Mouse (Mus musculus) forebrain, embryonic 11.5 days (tissue): Measurements from ENCODE around the gene Ankrd63. TPM values are rescaled to one million over a fixed set of nuclear protein-coding genes. Genes with fewer than 3 reads are reported as not detected.

Experiments used
- ATAC-seq: fragments of 200-750 bp; cut with Nextera tagmentation; replicated peaks from 2 replicates; pipeline ENCODE4 v1.8.0; 2017; ENCODE audit warnings: moderate TSS enrichment; ENCODE audit not compliant: low FRiP score
- DNase-seq: peaks from one replicate; pipeline ENCODE4 v3.0.0-alpha.2; 2017; ENCODE audit warnings: low spot score
- H3K27ac ChIP-seq: fragments of 300-500 bp; sonication (generic); 2 replicates; pipeline ENCODE4 v1.5.1; 2014; ENCODE audit warnings: low read depth, low read length
- H3K27me3 ChIP-seq: fragments of 300-500 bp; sonication (generic); 2 replicates; pipeline ENCODE4 v1.6.1; 2014; ENCODE audit warnings: mild to moderate bottlenecking, low read length, mixed read lengths; ENCODE audit not compliant: control insufficient read depth, insufficient read depth
- H3K36me3 ChIP-seq: fragments of 300-500 bp; sonication (generic); 2 replicates; pipeline ENCODE4 v1.6.1; 2014; ENCODE audit warnings: mild to moderate bottlenecking, low read length, moderate library complexity, mixed read lengths; ENCODE audit not compliant: control insufficient read depth, insufficient read depth
- H3K4me1 ChIP-seq: fragments of 300-500 bp; sonication (generic); replicated peaks from 2 replicates; pipeline ENCODE4 v1.6.1; 2014; ENCODE audit warnings: low read length, mixed read lengths; ENCODE audit not compliant: control insufficient read depth, insufficient read depth
- H3K4me2 ChIP-seq: fragments of 300-500 bp; sonication (generic); 2 replicates; pipeline ENCODE4 v1.6.1; 2014; ENCODE audit warnings: low read depth, mild to moderate bottlenecking, low read length, moderate library complexity, mixed read lengths; ENCODE audit not compliant: severe bottlenecking
- H3K4me3 ChIP-seq: fragments of 300-500 bp; sonication (generic); 2 replicates; pipeline ENCODE4 v1.5.1; 2014; ENCODE audit warnings: low read depth, low read length
- H3K9ac ChIP-seq: fragments of 300-500 bp; sonication (generic); 2 replicates; pipeline ENCODE4 v1.6.1; 2014; ENCODE audit warnings: low read length
- H3K9me3 ChIP-seq: fragments of 300-500 bp; sonication (generic); 2 replicates; pipeline ENCODE4 v1.6.1; 2016; ENCODE audit warnings: low read length, mixed read lengths; ENCODE audit not compliant: control insufficient read depth
- WGBS: fragments of 180-500 bp; shearing (Covaris S2); extraction: QIAGEN DNeasy Blood & Tissue Kit; methylation state at CpG from one replicate; pipeline ENCODE4 v1.1.7; 2014; 5-methylcytosine and 5-hydroxymethylcytosine counted together
- polyA plus RNA-seq: library from polyadenylated mRNA; unstranded; fragments of >200 nt; fragmentation: Nextera tagmentation; extraction: Ambion mirVana; gene quantifications from 2 replicates; pipeline ENCODE4 v1.2.1, GENCODE M21; 2014

Gene Ankrd63
- polyA plus RNA-seq, 1 experiment from 2014 or later = not detected

- ATAC-seq (no peak), DNase-seq (no peak)
- no peak overlapping the region for H3K4me3 ChIP-seq
- 4% methylated on average over 5 of the region's 5 CpGs for WGBS
- peaks cover 81% of the 10 kb centered on the region for H3K27me3 ChIP-seq
- no peak overlapping the region for H3K9ac ChIP-seq
- H3K4me2 ChIP-seq = no peak overlapping the region
- no peaks in the 10 kb centered on the region for H3K36me3 ChIP-seq
- H3K4me1 ChIP-seq = peaks cover 25% of the 10 kb centered on the region
- no peak overlapping the region for H3K27ac ChIP-seq
- H3K9me3 ChIP-seq = no peaks in the 10 kb centered on the region
Observed at GRCm38 (mm10) chr2:118701161-118701560, 2.6 kb downstream of the Ankrd63 start.

GRCm38 (mm10) chr2:118700179-118701062 lies 3.3 kb downstream of the Ankrd63 start:
- 0 out of 2 replicates have a peak overlapping the region, but pooled peaks have one; percentile 0 for H3K9ac ChIP-seq
- peak; percentile 68 for ATAC-seq

GRCm38 (mm10) chr2:118697955-118698354 lies 5.8 kb downstream of the Ankrd63 start:
- H3K27me3 ChIP-seq = peaks cover 53% of the 10 kb centered on the region
- ATAC-seq (no peak), DNase-seq (no peak)
- H3K9me3 ChIP-seq = no peaks in the 10 kb centered on the region
- no peak overlapping the region for H3K4me3 ChIP-seq
- WGBS = 45% methylated on average over 7 of the region's 7 CpGs
- no peaks in the 10 kb centered on the region for H3K36me3 ChIP-seq
- no peak overlapping the region for H3K4me2 ChIP-seq
- H3K9ac ChIP-seq = no peak overlapping the region
- no peak overlapping the region for H3K27ac ChIP-seq
- H3K4me1 ChIP-seq = peaks cover 14% of the 10 kb centered on the region

More at GRCm38 (mm10) chr2:118700179-118701062, 3.3 kb downstream of the Ankrd63 start:
- DNase-seq = peak; percentile 91
- no peak overlapping the region for H3K27ac ChIP-seq
- no peaks in the 10 kb centered on the region for H3K9me3 ChIP-seq
- H3K27me3 ChIP-seq = peaks cover 78% of the 10 kb centered on the region
- peak overlapping the region; percentile 28 for H3K4me2 ChIP-seq
- no peak overlapping the region for H3K4me3 ChIP-seq
- under 1% methylated on average over 32 of the region's 32 CpGs for WGBS
- H3K4me1 ChIP-seq = peaks cover 25% of the 10 kb centered on the region
- H3K36me3 ChIP-seq = no peaks in the 10 kb centered on the region

DNA sequence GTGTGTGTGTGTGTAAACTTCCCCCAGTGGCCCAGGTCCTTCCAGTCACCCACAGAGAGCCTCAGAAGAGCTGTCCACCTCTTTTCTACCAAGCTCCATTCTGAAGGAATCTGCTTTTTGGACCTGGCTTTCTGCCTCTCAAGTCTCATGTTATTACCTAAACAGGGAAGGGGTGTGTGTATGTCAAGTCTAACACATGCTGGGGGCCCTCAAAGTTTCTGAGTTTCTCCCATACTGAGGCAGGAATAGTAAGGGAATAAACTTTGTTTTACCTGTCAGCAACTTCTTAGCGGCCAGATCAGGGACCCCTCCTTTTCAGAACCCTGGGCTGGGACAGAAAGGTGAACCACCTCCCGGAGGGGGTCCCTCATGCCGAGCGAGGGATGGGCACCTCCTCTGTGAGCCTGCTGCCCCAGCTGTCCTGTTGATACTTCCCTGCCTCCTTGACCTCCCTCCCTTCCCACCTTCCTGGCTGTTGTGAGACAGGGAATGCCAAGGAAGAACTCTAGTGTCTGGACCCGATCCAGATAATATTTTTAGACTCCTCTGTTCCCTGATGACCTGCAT lies 6.4 kb downstream of the Ankrd63 start:
- no peak overlapping the region for H3K27ac ChIP-seq
- 48% methylated on average over 5 of the region's 5 CpGs for WGBS
- H3K4me1 ChIP-seq = peaks cover 8% of the 10 kb centered on the region
- ATAC-seq (no peak), DNase-seq (no peak)
- H3K4me2 ChIP-seq = no peak overlapping the region
- no peaks in the 10 kb centered on the region for H3K9me3 ChIP-seq
- no peak overlapping the region for H3K9ac ChIP-seq
- H3K36me3 ChIP-seq = no peaks in the 10 kb centered on the region
- H3K27me3 ChIP-seq = peaks cover 47% of the 10 kb centered on the region
- H3K4me3 ChIP-seq = no peak overlapping the region

- no peak for DNase-seq
- no peaks in the 10 kb centered on the region for H3K9me3 ChIP-seq
- no peak overlapping the region for H3K4me3 ChIP-seq
- no peaks in the 10 kb centered on the region for H3K36me3 ChIP-seq
- 60% methylated on average over 21 of the region's 21 CpGs for WGBS
- no peak overlapping the region for H3K4me2 ChIP-seq
- H3K4me1 ChIP-seq = peaks cover 8% of the 10 kb centered on the region; the same call in 1 of the 2 replicates
- H3K27me3 ChIP-seq = peaks cover 40% of the 10 kb centered on the region
- no peak overlapping the region for H3K9ac ChIP-seq
- no peak for ATAC-seq
- no peak overlapping the region for H3K27ac ChIP-seq
Observed at GRCm38 (mm10) chr2:118696451-118697308, 7.1 kb downstream of the Ankrd63 start.

- H3K36me3 ChIP-seq = no peaks in the 10 kb centered on the region
- no peak for ATAC-seq
- peaks cover 31% of the 10 kb centered on the region for H3K27me3 ChIP-seq
Observed at GRCm38 (mm10) chr2:118695677-118696232, 8.0 kb downstream of the Ankrd63 start.

GRCm38 (mm10) chr2:118693370-118693966 lies 10.3 kb downstream of the Ankrd63 start:
- Histone ChIP-seq H3K9ac (no peak overlapping the region), H3K4me1 (no peaks in the 10 kb centered on the region), H3K9me3 (no peaks in the 10 kb centered on the region), H3K4me3 (no peak overlapping the region), H3K27me3 (peaks cover 18% of the 10 kb centered on the region), H3K27ac (no peak overlapping the region), H3K4me2 (no peak overlapping the region), H3K36me3 (no peaks in the 10 kb centered on the region)
- DNase-seq (no peak), ATAC-seq (no peak)
- 84% methylated on average over 19 of the region's 19 CpGs for WGBS

More at GRCm38 (mm10) chr2:118695677-118696232, 8.0 kb downstream of the Ankrd63 start:
- Histone ChIP-seq H3K27ac (no peak overlapping the region), H3K4me2 (no peak overlapping the region), H3K9me3 (no peaks in the 10 kb centered on the region), H3K9ac (no peak overlapping the region), H3K4me3 (no peak overlapping the region), H3K4me1 (peaks cover 5% of the 10 kb centered on the region; the same call in 1 of the 2 replicates)
- 29% methylated on average over 11 of the region's 11 CpGs for WGBS
- peak; percentile 77 for DNase-seq

- Histone ChIP-seq H3K36me3 (no peaks in the 10 kb centered on the region), H3K27me3 (no peaks in the 10 kb centered on the region; the same call in 1 of the 2 replicates), H3K4me3 (no peak overlapping the region), H3K27ac (no peak overlapping the region), H3K9ac (no peak overlapping the region), H3K4me1 (no peaks in the 10 kb centered on the region), H3K9me3 (no peaks in the 10 kb centered on the region), H3K4me2 (no peak overlapping the region)
- 76% methylated on average over 10 of the region's 10 CpGs for WGBS
- no peak for ATAC-seq
- DNase-seq = no peak
Observed at GRCm38 (mm10) chr2:118689875-118690274, 13.9 kb downstream of the Ankrd63 start.
